Mouse (Mus musculus) intestine, embryonic 16.5 days (tissue): ENCODE measurements at regions not wholly inside any gene's neighbourhood (a gene's known extent, or its start where the extent isn't known, plus 50 kb on each side); places are given as distances from the start of the nearest gene placed in this dataset.

Source experiments
- ATAC-seq: fragments of 200-750 bp; cut with Nextera tagmentation; 2 replicates; pipeline ENCODE4 v1.8.0; 2017; ENCODE audit warnings: moderate TSS enrichment, moderate library complexity
- H3K27ac ChIP-seq: fragments of 300-500 bp; sonication (generic); 2 replicates; pipeline ENCODE4 v1.5.1; 2014; ENCODE audit warnings: mild to moderate bottlenecking, low read length
- H3K27me3 ChIP-seq: fragments of 300-500 bp; sonication (generic); replicated peaks from 2 replicates; pipeline ENCODE4 v1.6.1; 2014; ENCODE audit warnings: low read length, control low read depth, mixed read lengths; ENCODE audit not compliant: control insufficient read depth, insufficient read depth
- H3K36me3 ChIP-seq: fragments of 300-500 bp; sonication (generic); 2 replicates; pipeline ENCODE4 v1.6.1; 2014; ENCODE audit warnings: low read length, control low read depth; ENCODE audit not compliant: control insufficient read depth, insufficient read depth
- H3K4me1 ChIP-seq: fragments of 300-500 bp; sonication (generic); 2 replicates; pipeline ENCODE4 v1.6.1; 2014; ENCODE audit warnings: low read length, control low read depth, mixed read lengths; ENCODE audit not compliant: control insufficient read depth, insufficient read depth
- H3K4me2 ChIP-seq: fragments of 300-500 bp; sonication (generic); 2 replicates; pipeline ENCODE4 v1.6.1; 2014; ENCODE audit warnings: low read depth, low read length, control low read depth
- H3K4me3 ChIP-seq: fragments of 300-500 bp; sonication (generic); 2 replicates; pipeline ENCODE4 v1.5.1; 2014; ENCODE audit warnings: mild to moderate bottlenecking, low read length
- H3K9ac ChIP-seq: fragments of 300-500 bp; sonication (generic); 2 replicates; pipeline ENCODE4 v1.6.1; 2014; ENCODE audit warnings: low read depth, low read length
- H3K9me3 ChIP-seq: fragments of 300-500 bp; sonication (generic); 2 replicates; pipeline ENCODE4 v1.6.1; 2016; ENCODE audit warnings: low read length, control low read depth; ENCODE audit not compliant: control insufficient read depth
- WGBS: fragments of 180-500 bp; shearing (Covaris S2); extraction: QIAGEN DNeasy Blood & Tissue Kit; methylation state at CpG from one replicate; pipeline ENCODE4 v1.1.7; 2014; 5-methylcytosine and 5-hydroxymethylcytosine counted together

DNA sequence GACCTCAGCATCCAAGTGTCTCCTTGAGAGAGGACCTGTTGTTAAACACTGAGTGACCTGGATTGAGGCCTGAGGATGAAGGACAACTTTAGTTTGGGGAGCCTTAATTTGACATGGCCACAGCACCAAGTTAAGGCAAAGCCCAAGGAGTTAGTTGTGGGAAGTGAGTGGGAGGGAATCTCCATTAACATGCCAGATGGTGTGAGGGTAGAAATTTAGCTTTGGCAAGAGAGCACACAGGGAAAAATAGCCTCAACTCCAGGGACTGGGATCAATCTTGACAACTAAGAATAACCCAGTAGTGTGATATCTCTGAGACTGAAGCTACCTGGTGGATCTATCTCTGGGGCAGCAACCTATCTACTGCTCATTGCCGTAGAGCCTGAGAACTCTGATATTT is 105.4 kb downstream of the Ahr start:
- no peaks in the 10 kb centered on the region for H3K36me3 ChIP-seq
- no peak overlapping the region for H3K4me2 ChIP-seq
- H3K27ac ChIP-seq = no peak overlapping the region
- H3K9ac ChIP-seq = no peak overlapping the region
- no peaks in the 10 kb centered on the region for H3K9me3 ChIP-seq
- ATAC-seq = no peak
- H3K27me3 ChIP-seq = no peaks in the 10 kb centered on the region
- H3K4me1 ChIP-seq = no peaks in the 10 kb centered on the region
- WGBS = 75% methylated on average over 1 of the region's 1 CpGs
- H3K4me3 ChIP-seq = no peak overlapping the region

DNA sequence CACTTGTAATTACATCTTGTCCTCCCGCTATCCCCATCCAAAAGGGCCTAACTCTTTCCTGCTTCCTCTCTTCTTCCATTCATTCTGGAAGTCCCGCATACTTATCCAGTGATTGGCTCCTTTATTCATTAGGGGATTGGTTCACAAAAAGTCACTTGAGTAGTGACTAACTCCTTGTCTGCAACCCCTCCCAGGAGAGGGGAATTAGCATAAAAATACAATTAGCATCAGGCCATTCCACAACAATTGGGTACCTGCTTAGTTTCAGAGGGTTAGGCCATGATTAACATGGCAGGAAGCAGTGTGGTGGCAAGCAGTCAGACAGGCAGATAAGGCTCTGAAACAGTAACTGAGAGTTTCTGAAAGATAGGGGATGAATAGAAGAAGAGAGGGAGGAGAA is 115.6 kb downstream of the Ahr start:
- Histone ChIP-seq H3K27ac (no peak overlapping the region), H3K4me3 (no peak overlapping the region), H3K36me3 (no peaks in the 10 kb centered on the region), H3K4me2 (no peak overlapping the region), H3K9ac (no peak overlapping the region), H3K4me1 (no peaks in the 10 kb centered on the region), H3K27me3 (no peaks in the 10 kb centered on the region), H3K9me3 (no peaks in the 10 kb centered on the region)
- WGBS = 84% methylated on average over 2 of the region's 2 CpGs
- ATAC-seq = no peak

DNA sequence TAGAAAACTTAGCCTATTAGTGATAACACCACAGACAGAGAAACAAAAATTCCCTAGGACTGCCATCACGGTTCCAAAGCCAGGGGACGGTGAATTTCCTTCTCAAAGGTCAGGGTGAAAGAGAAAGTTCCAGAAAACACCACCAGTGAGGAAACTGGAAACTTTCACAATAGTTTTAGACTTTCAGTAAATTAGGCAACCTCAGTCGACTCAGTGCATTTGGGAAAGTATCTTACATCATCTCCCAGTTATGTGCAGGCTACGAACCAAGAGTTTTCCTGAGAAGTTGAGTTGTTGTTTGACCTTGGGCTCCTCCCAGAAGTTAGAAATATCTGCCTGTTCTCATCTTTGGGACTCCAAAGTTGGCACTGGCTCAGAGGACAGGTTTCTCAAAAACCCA is 116.9 kb downstream of the Ahr start:
- no peak overlapping the region for H3K4me2 ChIP-seq
- no peak overlapping the region for H3K4me3 ChIP-seq
- H3K27me3 ChIP-seq = no peaks in the 10 kb centered on the region
- H3K9ac ChIP-seq = no peak overlapping the region
- 67% methylated on average over 4 of the region's 4 CpGs for WGBS
- no peak overlapping the region for H3K27ac ChIP-seq
- no peaks in the 10 kb centered on the region for H3K9me3 ChIP-seq
- no peaks in the 10 kb centered on the region for H3K36me3 ChIP-seq
- H3K4me1 ChIP-seq = no peaks in the 10 kb centered on the region
- ATAC-seq = no peak

DNA sequence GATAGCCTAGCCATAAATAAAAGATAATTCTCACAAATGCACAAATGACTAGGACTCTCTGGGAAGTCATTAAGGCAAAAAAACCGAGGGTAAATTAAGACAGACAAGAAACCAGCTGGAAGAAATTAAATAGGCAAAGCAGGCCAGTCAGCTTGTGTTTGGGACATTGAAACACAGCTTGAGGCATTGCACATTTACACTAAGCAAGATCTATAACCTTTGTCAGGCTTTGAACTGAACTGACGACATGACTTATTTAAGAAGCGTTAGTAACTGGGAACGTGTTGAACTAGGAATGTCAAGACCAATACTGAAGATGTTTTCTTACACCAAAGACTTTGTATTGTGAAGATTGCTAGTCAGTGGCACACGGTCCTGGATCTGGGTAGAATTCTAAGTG is 118.3 kb downstream of the Ahr start:
- Histone ChIP-seq H3K9me3 (no peaks in the 10 kb centered on the region), H3K27ac (no peak overlapping the region), H3K4me2 (no peak overlapping the region), H3K4me1 (no peaks in the 10 kb centered on the region), H3K4me3 (no peak overlapping the region), H3K9ac (no peak overlapping the region), H3K36me3 (no peaks in the 10 kb centered on the region), H3K27me3 (no peaks in the 10 kb centered on the region)
- no peak for ATAC-seq
- 68% methylated on average over 5 of the region's 5 CpGs for WGBS

DNA sequence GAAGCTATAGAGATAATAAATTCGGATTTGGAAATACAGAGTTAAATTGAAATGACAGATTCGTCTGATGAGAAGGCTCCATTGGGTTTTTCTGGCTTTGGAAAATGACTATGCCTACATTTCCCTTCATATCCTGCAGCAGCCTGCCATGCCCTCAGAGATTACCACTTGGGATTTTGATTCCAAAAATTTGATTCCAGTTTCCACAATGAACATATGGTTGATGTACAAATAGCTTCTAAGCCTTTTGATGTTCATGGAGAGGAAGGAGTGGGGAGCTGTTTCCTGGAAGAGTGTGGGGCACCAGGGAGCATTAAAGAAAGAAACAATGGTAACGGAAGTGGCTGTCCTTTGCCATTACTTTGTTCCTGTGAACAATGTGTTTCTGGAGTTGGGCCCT is 122.1 kb downstream of the Ahr start:
- Histone ChIP-seq H3K4me2 (no peak overlapping the region), H3K27me3 (no peaks in the 10 kb centered on the region), H3K36me3 (no peaks in the 10 kb centered on the region), H3K9ac (no peak overlapping the region), H3K27ac (no peak overlapping the region), H3K4me1 (no peaks in the 10 kb centered on the region), H3K4me3 (no peak overlapping the region), H3K9me3 (no peaks in the 10 kb centered on the region)
- no peak for ATAC-seq
- 75% methylated on average over 3 of the region's 3 CpGs for WGBS

DNA sequence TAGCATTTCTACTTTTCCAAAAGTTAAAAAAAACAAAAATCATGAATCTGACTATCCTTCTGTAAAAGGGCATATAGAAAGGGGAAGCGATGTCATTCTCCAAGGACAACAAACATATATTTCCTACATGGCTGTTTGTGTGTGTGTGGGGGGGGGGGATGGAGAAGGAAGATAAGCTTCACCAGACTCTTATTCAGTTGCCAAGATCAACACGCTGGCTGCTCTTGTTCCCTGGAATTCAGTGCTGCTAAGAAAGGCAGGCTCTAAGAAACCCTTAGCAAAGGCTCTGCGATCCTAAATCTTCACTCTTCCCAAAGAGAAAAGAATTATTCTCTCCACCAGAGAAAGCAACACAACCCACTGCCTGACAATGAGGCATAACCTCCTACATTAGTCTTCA is 126.4 kb downstream of the Ahr start:
- Histone ChIP-seq H3K36me3 (no peaks in the 10 kb centered on the region), H3K4me1 (no peaks in the 10 kb centered on the region), H3K27me3 (no peaks in the 10 kb centered on the region), H3K4me3 (no peak overlapping the region), H3K9me3 (no peaks in the 10 kb centered on the region), H3K4me2 (no peak overlapping the region), H3K9ac (no peak overlapping the region), H3K27ac (no peak overlapping the region)
- no peak for ATAC-seq
- WGBS = 71% methylated on average over 3 of the region's 3 CpGs

DNA sequence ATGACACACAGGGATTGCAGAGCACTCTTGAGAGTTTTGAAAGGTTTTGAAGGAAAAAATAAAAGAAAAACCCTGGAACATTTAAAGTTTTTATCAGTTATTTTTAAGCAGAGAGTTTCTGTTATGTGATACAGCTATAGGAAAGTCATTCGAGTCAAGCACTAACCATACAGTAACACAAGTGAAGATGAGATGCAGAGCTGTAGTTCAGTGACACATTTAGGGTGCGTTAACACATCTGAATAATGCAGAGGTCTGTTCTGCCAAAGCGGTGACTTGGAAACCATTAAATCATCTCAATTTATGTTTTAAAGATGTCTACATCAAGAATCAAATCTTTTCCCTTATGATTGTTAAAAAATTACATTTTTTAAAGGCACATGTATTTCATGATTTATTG is 126.8 kb downstream of the Ahr start:
- Histone ChIP-seq H3K4me2 (no peak overlapping the region), H3K4me3 (no peak overlapping the region), H3K9ac (no peak overlapping the region), H3K36me3 (no peaks in the 10 kb centered on the region), H3K27ac (no peak overlapping the region), H3K4me1 (no peaks in the 10 kb centered on the region), H3K27me3 (no peaks in the 10 kb centered on the region), H3K9me3 (no peaks in the 10 kb centered on the region)
- no peak for ATAC-seq
- WGBS = 66% methylated on average over 3 of the region's 3 CpGs

DNA sequence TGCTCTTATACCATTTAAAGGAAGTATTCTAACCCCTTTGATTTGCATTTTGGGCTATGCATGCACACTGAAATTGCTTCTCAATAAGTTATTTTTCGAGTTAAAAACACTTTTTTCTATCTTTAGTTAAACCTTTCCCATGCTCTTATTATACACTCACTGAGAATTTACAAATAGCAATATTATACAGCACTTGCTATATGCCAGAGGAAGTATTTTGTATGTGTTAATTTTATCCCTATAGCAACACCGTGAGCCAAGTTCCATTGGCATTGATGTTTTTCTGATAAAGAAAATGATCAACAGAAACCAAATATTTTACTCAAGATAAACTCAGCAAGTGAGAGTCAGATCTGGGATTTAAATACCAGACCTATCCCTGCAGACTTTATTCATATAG is 133.0 kb downstream of the Ahr start:
- Histone ChIP-seq H3K4me2 (no peak overlapping the region), H3K4me3 (no peak overlapping the region), H3K36me3 (no peaks in the 10 kb centered on the region), H3K27me3 (no peaks in the 10 kb centered on the region), H3K9me3 (no peaks in the 10 kb centered on the region), H3K9ac (no peak overlapping the region), H3K27ac (no peak overlapping the region), H3K4me1 (no peaks in the 10 kb centered on the region)
- 66% methylated on average over 2 of the region's 2 CpGs for WGBS
- no peak for ATAC-seq

DNA sequence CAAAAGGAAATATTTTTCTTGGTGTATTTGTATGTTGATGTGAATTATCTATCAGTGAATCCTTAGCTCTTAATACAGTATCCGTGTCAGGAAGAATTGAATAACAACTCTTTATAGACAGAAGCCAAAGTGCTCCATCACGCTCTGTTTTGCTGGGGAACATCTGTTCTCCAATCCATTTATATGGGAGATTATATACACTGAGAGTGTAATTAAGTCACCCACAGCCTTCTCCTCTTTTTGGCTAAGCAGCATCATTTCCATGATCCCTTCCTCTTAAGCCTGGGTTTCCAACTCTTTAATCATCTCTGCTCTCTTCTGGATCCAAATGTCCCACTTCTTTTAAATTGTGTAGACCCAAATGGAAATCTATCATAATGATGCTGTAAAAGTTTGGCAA is 133.6 kb downstream of the Ahr start:
- ATAC-seq = no peak; the same call in 1 of the 2 replicates
- no peak overlapping the region for H3K27ac ChIP-seq
- H3K4me3 ChIP-seq = no peak overlapping the region
- no peaks in the 10 kb centered on the region for H3K36me3 ChIP-seq
- WGBS = 73% methylated on average over 2 of the region's 2 CpGs
- H3K4me2 ChIP-seq = no peak overlapping the region
- H3K27me3 ChIP-seq = no peaks in the 10 kb centered on the region
- no peak overlapping the region for H3K9ac ChIP-seq
- H3K9me3 ChIP-seq = no peaks in the 10 kb centered on the region
- H3K4me1 ChIP-seq = no peaks in the 10 kb centered on the region

DNA sequence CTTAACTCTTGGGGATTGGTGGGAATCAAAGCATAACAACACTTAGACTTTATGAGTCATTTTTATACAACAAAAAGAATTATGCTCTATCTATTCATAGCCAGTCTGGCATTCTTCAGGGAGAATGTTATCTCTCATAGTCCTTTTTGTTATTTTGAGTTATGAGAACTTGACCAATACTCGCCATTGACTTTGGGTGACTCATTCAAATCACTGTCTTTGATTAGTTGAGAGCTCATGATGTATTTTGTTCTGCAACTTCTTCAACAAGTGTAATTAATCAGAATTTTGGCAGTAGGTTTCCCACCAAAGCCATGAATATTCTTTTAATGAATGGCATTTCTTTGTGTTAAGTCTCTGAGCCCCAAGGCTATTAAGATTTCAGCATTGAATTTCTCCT is 139.6 kb downstream of the Ahr start:
- Histone ChIP-seq H3K9me3 (no peaks in the 10 kb centered on the region), H3K27ac (no peak overlapping the region), H3K4me2 (no peak overlapping the region), H3K4me3 (no peak overlapping the region), H3K36me3 (no peaks in the 10 kb centered on the region), H3K4me1 (no peaks in the 10 kb centered on the region), H3K27me3 (no peaks in the 10 kb centered on the region), H3K9ac (no peak overlapping the region)
- ATAC-seq = no peak
- WGBS = 80% methylated on average over 1 of the region's 1 CpGs
